Mouse (Mus musculus): ENCODE results near the gene Lrp6. TPM values are rescaled to one million over a fixed set of nuclear protein-coding genes. Genes with fewer than 3 reads are reported as not detected.

Lrp6 gene
- total RNA-seq, 2 experiments from 2014 or later: 41.2 to 44.0 TPM

DNA sequence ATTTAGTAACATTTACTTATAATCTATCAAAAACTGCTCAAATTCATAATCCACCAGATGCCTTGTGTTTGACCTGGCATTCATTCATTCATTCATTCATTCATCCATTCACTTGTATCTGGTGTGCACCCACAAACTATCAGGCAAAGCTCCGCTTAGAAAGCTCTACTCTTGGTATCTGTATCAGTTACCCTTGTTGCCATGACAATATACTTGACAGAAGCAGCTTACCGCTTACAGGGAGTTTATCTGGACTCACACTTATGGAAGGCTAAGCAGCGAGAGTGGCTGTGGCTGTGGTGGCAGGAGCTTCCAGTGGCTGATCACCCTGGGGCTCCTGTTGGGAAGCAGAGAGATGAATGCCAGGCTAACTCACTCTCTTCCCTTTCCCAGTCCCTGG is 148.9 kb downstream of the Lrp6 start:
- intact Hi-C loops (cut with DNase I): no loop called here
- no peak for DNase-seq (ENCODE audit: extremely low spot score in 1 of 2, low spot score in 2 of 2)

DNA sequence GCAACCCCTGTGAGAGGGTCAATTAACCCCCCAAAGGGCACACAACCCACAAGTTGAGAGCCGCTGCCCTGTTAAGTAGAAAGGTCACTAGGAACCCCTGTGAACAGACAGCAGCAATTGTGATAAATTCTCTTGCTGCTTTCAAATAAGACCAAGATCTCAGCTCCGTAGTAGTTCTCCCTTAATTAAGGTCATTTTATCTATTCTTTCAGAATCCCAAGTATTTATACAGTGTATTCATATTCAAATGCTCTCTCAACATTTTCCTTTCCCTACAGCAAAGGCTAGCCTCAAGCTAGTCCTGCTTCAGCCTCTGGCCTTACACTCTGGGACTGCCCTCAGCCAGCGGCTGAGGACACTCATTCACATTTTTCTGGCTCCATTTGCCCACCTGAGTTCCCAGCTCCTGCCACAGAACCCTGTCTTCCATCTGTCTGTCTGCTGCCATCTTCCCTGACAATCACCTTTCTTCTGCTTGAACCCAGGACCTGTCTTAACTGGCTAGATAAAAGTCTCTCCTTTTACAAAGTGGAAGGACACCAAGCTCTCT is 150.1 kb downstream of the Lrp6 start:
- intact Hi-C loops (cut with DNase I): no loop called here

DNA sequence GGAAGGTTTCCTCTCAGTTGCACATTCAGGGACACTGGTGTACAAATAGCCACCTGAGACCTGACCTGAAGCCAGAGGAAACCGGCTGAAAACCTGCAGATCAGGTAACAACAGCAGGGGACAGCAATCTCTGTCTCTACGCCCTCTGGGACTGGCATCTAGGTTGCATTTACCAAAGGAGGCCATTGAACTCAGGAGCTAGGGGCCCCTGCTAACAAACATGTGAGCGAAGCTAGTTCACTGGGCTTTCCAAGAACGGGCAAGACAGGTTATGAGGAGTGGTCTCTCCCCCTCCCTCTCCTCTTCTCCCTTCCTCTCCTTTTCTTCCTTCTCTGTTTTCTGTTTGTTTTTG is 152.3 kb downstream of the Lrp6 start:
- DNase-seq (ENCODE audit: extremely low spot score in 1 of 2, low spot score in 2 of 2): no peak
- intact Hi-C loops (cut with DNase I): no loop called here

More for the DNA sequence above, 150.1 kb downstream of the Lrp6 start:
- no peak for DNase-seq (ENCODE audit: extremely low spot score in 1 of 2, low spot score in 2 of 2)

DNA sequence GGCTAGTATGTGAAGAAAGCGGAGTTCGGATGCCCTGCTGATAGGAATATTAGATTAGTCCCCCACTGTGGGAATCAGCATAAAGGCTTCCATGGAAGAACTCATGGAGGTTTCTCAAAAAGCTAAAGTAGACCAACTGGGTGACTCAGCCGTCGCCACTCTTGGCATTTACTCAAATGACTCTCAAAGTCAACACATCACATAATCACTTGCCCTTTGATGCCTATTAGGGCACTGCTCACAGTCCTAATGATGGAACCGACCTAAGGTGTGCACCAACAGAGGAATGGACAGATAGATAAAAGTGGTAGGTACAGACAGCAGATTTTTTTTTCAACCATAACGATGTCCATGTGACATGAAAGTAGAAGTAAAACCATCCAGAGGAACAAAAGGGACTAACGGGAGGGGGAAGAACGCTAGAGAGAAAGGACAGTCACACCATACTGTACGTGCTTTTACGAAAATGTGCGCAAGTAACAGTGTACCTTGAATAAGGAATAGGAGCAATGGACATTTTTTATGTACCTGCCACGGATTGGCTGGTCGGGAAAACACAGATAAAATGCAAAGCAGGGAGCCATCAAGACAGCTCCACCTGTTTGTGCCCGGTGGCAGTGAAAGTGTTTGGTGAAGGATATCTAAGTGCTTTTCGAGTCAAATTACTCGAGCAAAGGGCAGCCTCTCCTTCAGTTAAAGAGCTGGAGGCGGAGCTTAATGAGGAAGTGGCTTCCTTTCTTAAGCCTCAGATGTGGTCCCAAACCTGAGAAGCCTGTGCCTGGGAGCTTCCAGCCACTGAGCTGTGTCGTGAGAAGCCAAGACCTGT is 152.8 kb downstream of the Lrp6 start:
- intact Hi-C loops (cut with DNase I): no loop called here

DNA sequence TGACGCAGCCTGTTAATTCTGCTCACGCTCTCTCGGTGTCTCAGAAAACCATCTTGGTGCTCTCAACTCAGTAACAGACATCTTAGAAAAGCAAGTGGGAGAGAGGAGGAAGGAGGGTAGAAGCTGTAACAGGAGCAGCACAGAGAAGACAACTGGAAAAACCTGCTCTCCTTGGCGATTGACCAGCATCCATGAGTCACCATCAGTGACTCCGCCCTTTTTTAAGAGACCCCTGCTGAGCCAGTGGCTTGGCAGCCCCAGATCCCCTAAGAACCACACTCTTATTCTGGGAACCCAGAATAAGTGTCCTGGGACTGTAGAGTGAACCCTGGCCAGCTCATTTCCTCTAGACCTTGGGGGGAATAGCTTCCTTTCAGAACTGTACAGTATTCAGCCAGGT is 159.5 kb downstream of the Lrp6 start:
- DNase-seq (ENCODE audit: extremely low spot score in 1 of 2, low spot score in 2 of 2): no peak
- intact Hi-C loops (cut with DNase I): no loop called here

More for the DNA sequence above, 152.8 kb downstream of the Lrp6 start:
- no peak for DNase-seq (ENCODE audit: extremely low spot score in 1 of 2, low spot score in 2 of 2)

DNA sequence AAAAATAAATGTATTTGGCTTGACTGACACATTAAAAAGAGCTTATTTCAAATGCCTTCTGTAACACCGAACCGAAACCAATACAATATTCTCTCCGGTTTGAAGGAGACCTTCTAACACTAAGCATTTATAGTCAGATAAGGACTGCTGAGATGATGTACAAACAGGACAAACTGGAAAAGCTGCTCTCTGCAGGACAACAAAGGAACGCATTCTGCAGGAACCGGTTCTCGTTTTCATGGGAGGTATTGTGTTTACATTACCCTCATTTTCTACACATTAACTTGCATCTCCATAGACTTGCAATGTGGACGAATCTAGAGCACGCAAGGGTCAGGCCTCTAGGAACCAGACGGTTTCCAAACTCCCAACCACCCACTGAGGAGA is 163.1 kb downstream of the Lrp6 start:
- no peak for DNase-seq (ENCODE audit: extremely low spot score in 1 of 2, low spot score in 2 of 2)
- intact Hi-C loops (cut with DNase I): no loop called here

DNA sequence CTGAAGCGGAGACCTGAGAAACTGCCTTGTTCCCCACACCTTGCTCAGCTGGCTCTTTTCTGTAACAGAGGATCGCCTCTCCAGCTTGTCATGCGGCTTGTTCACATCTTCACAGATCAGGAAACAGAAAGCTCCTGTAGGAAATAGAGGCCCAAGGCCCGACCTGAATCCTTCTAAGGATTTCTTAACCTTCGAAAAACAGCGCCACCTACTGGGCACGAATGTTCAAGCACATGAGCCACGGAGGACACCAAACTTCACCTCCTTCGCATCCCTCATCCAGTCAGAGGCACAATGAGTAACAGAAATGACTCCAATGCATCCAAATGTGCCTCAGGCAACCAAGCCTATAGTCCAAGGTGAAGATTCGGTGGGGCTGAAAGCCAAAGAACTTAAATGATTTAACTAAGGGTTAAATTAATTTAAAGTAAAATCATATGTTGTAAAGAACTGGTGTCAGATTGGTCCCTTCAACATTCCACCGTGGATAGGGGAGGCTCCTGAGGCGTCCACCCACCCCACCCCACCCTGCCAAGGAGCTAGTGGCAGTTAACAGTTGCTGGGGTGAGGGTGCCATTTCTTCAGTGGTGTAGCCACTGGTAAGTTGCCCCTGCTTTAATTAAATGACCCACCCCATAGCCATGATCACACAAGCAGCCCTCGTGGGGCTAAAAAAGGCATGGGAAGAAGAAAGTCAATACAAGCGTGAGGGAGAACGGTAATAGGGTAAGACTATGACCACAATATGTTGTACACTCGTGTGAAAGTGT is 163.7 kb downstream of the Lrp6 start:
- DNase-seq (ENCODE audit: extremely low spot score in 1 of 2, low spot score in 2 of 2): peak; percentile 45 to 78
- intact Hi-C loops (cut with DNase I): no loop called here

Other genes with a start within 250 kb of the Lrp6 start
- not detected for gene Bcl2l14, start 170.6 kb downstream of the Lrp6 start, total RNA-seq (2021)
- 1 to 10 TPM; 3.9 to 4.0 TPM for gene Mansc1, start 65.5 kb upstream of the Lrp6 start, total RNA-seq (2021)
- 10 to 100 TPM; 26.3 to 26.5 TPM for gene Borcs5, start 72.5 kb upstream of the Lrp6 start, total RNA-seq (2021)
- 1 to 10 TPM; 5.6 to 6.6 TPM for gene Dusp16, start 225.7 kb upstream of the Lrp6 start, total RNA-seq (2021)